Mouse (Mus musculus) T-helper 17 cell (primary cell): ENCODE data around the gene Mvp.

Experiments used
- in situ Hi-C, 2 experiments: fragments of 300-600 bp; cut with MboI, MseI; formaldehyde crosslinking; loops; 1 replicate in 1 of 2; 2 replicates in 1 of 2; pipeline ENCODE4 v1.15.1; 2025; ENCODE audit warnings: high pct_unique_total_duplicates in 2 of 2

Mvp gene

DNA sequence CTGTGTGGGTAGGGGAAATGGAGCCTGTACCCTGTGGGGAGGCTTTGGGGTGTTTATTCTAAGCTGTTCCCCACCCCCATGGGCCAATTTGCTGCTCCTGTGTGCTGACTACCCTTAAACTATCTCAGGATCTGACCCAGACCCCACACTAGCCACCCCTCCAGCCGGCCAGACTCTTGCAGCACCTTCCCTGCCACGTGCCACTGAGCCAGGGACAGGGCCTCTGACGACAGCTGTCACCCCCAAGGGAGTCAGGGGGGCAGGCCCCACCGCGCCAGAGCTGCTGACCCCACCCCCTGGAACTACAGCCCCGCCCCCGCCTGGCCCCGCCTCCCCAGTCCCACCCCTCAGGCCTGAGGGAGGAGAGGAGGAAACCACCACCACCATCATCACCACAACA lies 61.8 kb downstream of the Mvp start:
- in situ Hi-C loops = loop anchor here in 1 of 2 experiments (5.0 to 10.0 kb wide), 3 partner anchors 105 to 1362 kb away; partner anchors contain the start of gene 4930451I11Rik

DNA sequence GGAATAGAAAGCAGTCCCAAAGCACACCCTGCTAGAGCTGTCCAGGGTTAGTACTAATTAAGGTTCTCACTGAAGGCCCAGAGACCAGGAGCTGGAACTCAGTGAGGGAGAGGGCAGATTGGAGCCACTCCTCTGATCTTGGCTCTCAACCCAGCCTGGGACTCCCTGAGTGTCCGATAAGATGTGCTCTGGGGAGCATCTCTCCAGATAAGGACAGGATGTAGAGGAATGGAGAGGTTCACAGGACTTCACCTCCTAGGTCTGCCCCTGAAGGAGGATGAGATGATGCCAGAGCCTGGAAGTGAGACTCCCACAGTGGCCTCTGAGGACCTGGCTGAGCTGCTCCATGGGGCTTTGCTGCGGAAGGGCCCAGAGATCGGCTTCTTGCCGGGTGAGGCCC lies 62.7 kb downstream of the Mvp start:
- in situ Hi-C loops = loop anchor here in 1 of 2 experiments (5.0 to 10.0 kb wide), 3 partner anchors 106 to 1363 kb away; partner anchors contain the start of gene 4930451I11Rik

DNA sequence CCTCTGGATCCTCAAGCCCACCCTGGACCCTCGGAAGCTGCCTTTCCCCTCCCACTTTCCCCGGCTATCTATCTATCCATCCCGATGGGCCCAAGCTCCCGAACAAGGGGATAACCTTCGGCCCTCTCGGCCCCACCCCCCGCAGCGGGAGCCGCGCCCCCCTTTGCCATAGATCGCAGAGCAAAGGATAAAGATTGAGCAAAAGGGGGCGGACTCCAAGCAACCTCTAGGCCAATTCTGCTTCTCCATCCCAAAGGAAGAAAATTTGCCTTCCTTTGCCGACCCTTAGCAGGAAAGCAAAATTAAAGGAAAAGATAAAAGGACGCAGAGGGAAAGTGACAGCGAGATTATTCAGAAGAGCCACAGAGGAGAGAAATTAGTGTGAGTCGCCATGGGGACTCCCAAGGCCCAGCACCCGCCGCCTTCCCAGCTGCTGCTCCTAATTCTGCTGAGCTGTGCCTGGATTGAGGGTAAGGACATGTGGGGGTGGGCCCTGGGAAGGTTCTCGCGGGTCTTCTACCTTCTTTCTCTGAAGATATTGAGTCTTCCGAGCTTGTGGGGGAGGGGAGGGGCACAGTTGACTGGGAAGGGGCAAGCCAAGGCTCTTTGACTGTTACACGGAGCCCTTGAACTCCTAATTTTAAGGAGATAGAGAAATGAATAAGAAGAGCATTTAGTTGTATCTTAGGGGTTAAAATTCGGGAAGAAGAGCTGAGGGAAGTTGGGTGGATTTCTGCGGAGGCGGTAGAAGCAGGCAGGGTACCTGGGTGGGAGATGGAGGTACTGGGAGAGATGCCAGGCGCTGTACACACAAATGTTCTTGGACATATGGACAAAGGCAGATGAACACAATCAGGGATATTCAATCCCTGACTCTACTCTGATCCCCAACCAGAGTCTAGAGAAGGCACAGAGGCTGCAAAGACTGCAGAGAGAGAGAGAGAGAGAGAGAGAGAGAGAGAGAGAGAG lies 63.5 kb downstream of the Mvp start:
- in situ Hi-C loops = loop anchor here in 1 of 2 experiments (5.0 to 10.0 kb wide), 3 partner anchors 106 to 1364 kb away; partner anchors contain the start of gene 4930451I11Rik

DNA sequence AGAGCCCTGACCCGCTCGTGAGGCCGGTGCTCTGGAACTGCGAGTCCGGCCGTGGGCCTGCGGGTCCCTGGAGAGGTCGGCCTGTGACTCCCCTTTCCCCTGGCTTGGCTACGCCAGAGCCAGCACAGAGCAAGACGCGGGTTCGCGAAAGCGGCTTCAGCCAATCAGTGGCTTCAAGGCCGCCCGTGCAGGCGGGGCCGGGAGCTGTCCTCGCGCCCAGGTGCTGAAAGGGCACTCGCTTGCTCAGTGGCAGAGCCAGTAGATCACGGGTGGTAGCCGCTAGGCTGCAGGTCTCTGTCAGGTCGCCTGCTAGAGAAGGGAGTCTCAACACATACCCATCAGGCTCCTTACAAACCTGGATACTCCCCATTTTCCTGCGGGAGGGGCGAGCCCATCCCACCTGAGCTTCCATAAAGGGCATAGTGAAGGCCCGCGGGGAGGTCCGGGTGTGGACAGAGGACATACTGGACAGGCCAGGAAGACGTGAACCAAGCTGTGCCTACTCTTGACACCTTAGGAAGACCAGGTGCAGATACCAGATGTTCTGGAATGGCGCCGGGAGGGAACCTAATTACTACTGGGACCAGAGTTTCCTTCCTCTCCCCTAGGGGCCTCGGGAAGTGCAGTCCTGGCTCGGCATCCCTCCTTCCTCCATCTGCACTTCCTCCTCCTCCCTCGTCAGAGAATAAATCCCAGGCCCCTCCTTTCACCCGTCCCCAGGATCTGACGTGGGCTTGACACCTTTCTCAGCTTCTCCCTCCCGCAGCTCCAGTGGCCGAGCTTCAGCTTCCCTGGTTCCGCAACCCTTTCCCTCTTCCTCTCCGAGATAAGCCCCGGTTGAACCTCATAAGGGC lies 64.4 kb downstream of the Mvp start, which contains the start of gene Sez6l2:
TSS of gene Sez6l2 (plus strand) at position 771 of the 854 bp plus-strand sequence.
- in situ Hi-C loops = loop anchor here (5.0 to 10.0 kb wide), 4 partner anchors 107 to 1365 kb away; partner anchors contain the start of gene 4930451I11Rik (in 1 of the 2)

DNA sequence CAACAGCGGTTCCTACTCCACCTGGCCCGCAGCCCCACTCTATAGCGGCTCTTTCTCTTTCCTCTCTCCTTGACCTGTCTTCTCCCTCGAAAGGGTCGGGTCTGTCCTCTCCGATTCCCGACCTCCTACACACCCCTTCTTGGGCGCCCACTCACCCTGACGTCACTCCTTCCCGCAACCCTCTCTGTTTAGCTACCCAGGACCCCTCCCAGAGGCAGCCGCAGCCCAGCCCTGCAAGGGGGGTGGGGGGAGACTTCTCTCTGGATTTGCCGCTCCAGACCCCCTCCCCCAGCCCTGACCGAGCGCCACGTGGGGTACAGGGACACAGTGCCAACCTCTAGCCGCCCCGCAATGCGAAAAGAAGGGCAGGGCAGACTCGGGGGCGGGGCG lies 65.0 kb downstream of the Mvp start, which contains the start of gene Asphd1:
TSS of gene Asphd1 (minus strand) at position 180 of the 390 bp plus-strand sequence.
- in situ Hi-C loops = loop anchor here in 1 of 2 experiments (5.0 kb wide), 1 partner anchor 153 kb away; no protein-coding TSS in a partner anchor

DNA sequence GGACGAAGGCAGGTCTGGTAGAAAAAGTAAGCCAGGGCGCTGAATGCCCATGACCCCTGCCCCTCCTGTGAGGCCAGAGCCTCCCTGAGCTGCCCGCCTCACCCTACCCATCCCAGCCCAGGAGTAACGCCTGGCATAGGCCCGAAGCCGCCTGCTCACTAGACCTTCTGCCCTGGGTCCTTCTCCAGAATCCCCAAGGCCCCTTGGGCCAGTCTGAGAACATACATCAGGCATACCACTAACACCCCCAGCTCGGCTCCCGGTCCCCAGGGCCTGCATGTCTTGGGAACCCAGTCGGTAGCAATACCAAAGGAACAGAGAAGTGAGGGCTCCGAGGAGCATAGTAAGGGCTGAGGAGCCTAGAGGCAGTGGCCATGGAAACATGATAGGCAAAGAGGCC lies 65.8 kb downstream of the Mvp start:
- in situ Hi-C loops = loop anchor here in 1 of 2 experiments (5.0 kb wide), 1 partner anchor 154 kb away; no protein-coding TSS in a partner anchor

DNA sequence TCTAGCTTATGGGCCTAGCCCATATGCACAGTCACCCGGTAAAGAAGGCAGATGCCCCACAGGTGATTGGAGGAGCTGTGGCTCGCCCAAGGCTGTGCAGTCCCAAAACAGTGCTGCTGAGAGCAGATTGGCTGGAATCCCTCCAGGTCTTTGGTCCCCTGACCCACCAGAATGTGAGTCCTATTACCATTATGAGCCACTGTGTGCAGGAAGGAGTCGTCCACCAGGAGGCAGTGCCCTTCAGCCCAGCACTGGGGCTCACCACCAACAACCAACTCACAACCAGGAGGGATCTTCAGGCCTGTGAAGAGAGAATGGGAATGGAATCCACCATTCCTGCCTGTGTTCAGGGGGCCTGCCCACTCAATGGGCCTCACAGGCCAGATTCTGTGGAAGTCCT lies 67.9 kb downstream of the Mvp start:
- in situ Hi-C loops = loop anchor here in 1 of 2 experiments (5.0 kb wide), 1 partner anchor 156 kb away; no protein-coding TSS in a partner anchor

DNA sequence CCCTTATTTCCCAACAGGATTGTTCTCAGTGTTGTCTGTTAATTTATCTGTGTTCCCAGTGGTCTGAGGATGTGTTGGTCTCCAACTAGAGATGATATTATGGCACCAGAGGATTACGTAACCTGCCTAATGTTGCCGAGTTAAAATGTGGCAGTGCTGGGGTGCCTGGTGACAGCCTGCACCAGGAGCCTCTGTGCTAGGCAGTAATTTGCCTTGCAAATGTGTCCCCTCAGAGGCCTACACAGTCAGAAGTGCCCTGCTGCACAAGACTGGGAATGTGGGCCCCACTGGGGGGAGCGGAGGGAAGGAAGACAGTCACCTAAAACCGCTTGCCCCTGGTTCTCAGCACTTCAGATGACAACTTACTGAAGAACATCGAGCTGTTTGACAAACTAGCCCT lies 72.6 kb downstream of the Mvp start:
- in situ Hi-C loops = no loop called here

DNA sequence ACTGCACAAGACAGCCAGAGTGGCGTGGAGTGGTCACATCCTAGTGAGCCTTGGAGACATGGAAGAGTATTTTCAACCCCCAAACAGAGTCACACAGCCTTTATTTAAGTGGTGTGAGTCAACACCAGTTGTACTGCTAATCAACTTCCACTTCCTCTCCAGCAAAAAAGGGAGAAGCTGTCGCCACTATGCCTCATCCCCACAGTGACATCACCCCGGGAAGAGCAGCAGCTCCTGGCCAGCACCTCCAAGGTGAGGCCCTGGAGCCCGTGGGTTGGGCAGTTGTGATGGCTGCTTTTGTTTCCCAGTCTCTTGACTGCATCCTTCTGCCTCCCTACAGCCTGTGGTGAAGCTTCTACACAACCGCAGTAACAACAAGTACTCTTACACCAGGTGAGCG lies 73.2 kb downstream of the Mvp start:
- in situ Hi-C loops = no loop called here
